Mouse (Mus musculus) intestine, postnatal 0 days (tissue): ENCODE results near the gene Naif1. TPM values are rescaled to one million over a fixed set of nuclear protein-coding genes. Genes with fewer than 3 reads are reported as not detected.
"Not testable (repeated sequence)": the region's sequence is repeated elsewhere in the genome, so short reads cannot be mapped to it uniquely, and the experiment has no call there.

Experiments used
- ATAC-seq: fragments of 200-750 bp; cut with Nextera tagmentation; 2 replicates; pipeline ENCODE4 v1.8.0; 2017; ENCODE audit warnings: mild to moderate bottlenecking, moderate TSS enrichment, moderate library complexity
- H3K27ac ChIP-seq: fragments of 300-500 bp; sonication (generic); 2 replicates; pipeline ENCODE4 v1.5.1; 2014; ENCODE audit warnings: mild to moderate bottlenecking, low read depth, low read length, moderate library complexity
- H3K27me3 ChIP-seq: fragments of 300-500 bp; sonication (generic); replicated peaks from 2 replicates; pipeline ENCODE4 v1.6.1; 2014; ENCODE audit warnings: low read length, mixed read lengths; ENCODE audit not compliant: control insufficient read depth, insufficient read depth
- H3K36me3 ChIP-seq: fragments of 300-500 bp; sonication (generic); 2 replicates; pipeline ENCODE4 v1.6.1; 2014; ENCODE audit warnings: mild to moderate bottlenecking, moderate library complexity; ENCODE audit not compliant: control insufficient read depth, insufficient read depth
- H3K4me1 ChIP-seq: fragments of 300-500 bp; sonication (generic); replicated peaks from 2 replicates; pipeline ENCODE4 v1.6.1; 2014; ENCODE audit warnings: antibody characterized with exemption, low read length, mixed read lengths; ENCODE audit not compliant: control insufficient read depth, insufficient read depth
- H3K4me2 ChIP-seq: fragments of 300-500 bp; sonication (generic); replicated peaks from 2 replicates; pipeline ENCODE4 v1.6.1; 2014; ENCODE audit warnings: low read depth, mild to moderate bottlenecking, moderate library complexity
- H3K4me3 ChIP-seq: fragments of 300-500 bp; sonication (generic); 2 replicates; pipeline ENCODE4 v1.5.1; 2014; ENCODE audit warnings: low read depth, low read length
- H3K9ac ChIP-seq: fragments of 300-500 bp; sonication (generic); 2 replicates; pipeline ENCODE4 v1.6.1; 2014; ENCODE audit warnings: mild to moderate bottlenecking, low read depth, low read length
- H3K9me3 ChIP-seq: fragments of 300-500 bp; sonication (generic); 2 replicates; pipeline ENCODE4 v1.6.1; 2016; ENCODE audit warnings: mixed run types; ENCODE audit not compliant: control insufficient read depth
- CTCF ChIP-seq: sonication (generic); IDR thresholded peaks from 2 replicates; pipeline ENCODE4 v1.5.1; 2016; ENCODE audit warnings: low read depth, mild to moderate bottlenecking, control low read depth, antibody characterized with exemption, moderate library complexity
- WGBS: fragments of 180-500 bp; shearing (Covaris S2); extraction: QIAGEN DNeasy Blood & Tissue Kit; methylation state at CpG from one replicate; pipeline ENCODE4 v1.1.7; 2014; 5-methylcytosine and 5-hydroxymethylcytosine counted together
- polyA plus RNA-seq: library from polyadenylated mRNA; unstranded; fragments of >200 nt; fragmentation: Nextera tagmentation; extraction: Ambion mirVana; gene quantifications from 2 replicates; pipeline ENCODE4 v1.2.1, GENCODE M21; 2015

The Naif1 gene
- polyA plus RNA-seq, 1 experiment from 2014 or later, result 2.9 TPM

DNA sequence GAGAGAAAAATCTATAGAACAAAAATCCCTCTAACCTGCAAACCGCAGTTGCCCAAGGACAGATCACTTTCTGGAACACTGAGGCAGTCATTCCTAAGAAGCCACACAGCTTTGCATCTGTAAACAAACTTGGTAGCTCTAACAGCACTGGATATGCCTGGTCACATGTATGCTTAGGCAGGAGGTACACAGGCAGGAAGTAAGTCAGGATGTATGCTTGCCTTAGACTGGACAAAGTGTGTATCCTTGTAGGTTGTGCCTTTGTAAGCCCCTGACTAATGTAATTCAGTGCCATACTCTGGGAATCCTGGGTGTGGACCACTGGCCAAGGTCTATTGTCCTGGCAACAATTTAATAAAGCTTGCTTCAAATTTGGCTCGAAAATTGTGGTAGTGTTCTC, 13.5 kb downstream of the Naif1 start:
- Histone ChIP-seq H3K9ac (no peak overlapping the region), H3K4me3 (no peak overlapping the region), H3K4me1 (peaks cover 14% of the 10 kb centered on the region; the same call in 1 of the 2 replicates), H3K27ac (peak overlapping the region; percentile 55), H3K9me3 (no peaks in the 10 kb centered on the region), H3K36me3 (no peaks in the 10 kb centered on the region), H3K27me3 (no peaks in the 10 kb centered on the region), H3K4me2 (no peak overlapping the region)
- no peak for TF ChIP-seq CTCF
- WGBS, result 69% methylated on average over 2 of the region's 2 CpGs
- ATAC-seq, result no peak

DNA sequence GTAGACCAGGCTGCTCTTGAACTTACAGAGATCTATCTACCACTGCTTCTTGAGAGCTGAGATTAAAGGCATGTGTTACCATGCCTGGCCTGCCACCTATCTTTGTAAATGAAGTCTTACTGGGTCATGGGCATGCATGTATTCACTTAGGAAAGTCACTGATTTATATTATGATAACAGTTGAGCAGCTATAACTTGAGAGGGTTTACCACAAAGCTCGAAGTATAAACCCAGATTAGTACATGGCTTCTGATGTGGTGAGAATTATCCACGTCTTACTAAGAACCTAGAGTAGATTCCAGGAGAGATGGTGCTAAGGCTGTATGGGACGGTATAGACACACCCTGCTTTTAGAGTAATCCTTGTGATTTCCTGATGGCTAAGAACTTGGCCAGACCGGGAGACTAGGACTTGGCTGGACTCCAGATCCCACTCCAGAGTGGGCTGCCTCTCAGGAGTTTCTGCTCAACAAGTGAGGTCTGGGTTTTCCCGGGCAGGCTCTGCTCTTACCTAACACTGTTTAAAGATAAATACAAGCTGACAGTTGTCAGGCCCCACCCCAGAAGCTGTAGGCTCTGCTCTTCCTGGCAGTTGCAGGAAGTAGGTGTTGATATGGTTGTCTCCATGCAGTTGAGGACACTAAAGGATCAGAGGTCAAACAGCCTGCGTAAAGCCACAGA, 14.1 kb downstream of the Naif1 start:
- peak overlapping the region; percentile 55 for H3K27ac ChIP-seq
- peak; percentile 34 for TF ChIP-seq CTCF
- no peak overlapping the region for H3K9ac ChIP-seq
- peak; percentile 76 for ATAC-seq
- H3K36me3 ChIP-seq, result no peaks in the 10 kb centered on the region
- peaks cover 14% of the 10 kb centered on the region; the same call in 1 of the 2 replicates for H3K4me1 ChIP-seq
- 12% methylated on average over 6 of the region's 6 CpGs for WGBS
- no peak overlapping the region; the same call in 1 of the 2 replicates for H3K4me2 ChIP-seq
- H3K4me3 ChIP-seq, result no peak overlapping the region
- no peaks in the 10 kb centered on the region for H3K9me3 ChIP-seq
- H3K27me3 ChIP-seq, result no peaks in the 10 kb centered on the region

DNA sequence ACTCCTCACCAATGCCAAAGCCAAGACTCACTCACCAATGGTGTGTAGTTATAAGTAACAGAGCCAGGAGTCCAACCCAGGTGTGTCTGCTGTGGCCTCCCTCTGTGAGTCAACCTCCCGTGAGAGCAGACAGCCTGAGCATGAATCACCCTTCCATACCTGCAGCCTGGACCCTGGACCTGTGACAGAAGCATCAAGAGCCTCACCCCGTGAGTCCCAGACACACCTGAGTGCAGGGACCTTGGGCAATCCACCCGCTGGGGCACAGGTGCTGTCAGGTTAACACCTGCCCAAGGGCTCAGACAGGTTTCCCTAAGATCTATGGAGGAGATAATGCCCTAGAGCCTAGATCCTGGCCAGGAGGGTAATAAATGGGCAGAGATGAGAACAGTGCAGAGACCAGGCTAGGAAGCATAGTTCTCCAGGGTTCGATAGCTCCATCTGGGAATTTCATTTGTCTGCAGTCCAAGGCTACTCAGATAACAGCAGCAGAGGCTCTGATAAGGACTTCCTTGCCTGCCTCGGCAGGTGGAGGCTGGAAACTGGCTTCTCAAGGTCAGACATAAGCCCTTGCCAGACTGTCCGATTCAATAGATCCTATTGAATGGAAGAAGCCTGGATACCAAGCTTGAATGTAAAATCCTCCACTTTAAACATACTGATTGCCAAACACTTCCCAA, 20.9 kb downstream of the Naif1 start:
- TF ChIP-seq CTCF, result no peak
- Histone ChIP-seq H3K4me2 (no peak overlapping the region), H3K27ac (peak overlapping the region; percentile 94), H3K4me1 (no peaks in the 10 kb centered on the region), H3K4me3 (no peak overlapping the region), H3K36me3 (no peaks in the 10 kb centered on the region), H3K9me3 (no peaks in the 10 kb centered on the region), H3K9ac (no peak overlapping the region), H3K27me3 (no peaks in the 10 kb centered on the region)
- WGBS, result 37% methylated on average over 6 of the region's 6 CpGs
- ATAC-seq, result peak; percentile 98

DNA sequence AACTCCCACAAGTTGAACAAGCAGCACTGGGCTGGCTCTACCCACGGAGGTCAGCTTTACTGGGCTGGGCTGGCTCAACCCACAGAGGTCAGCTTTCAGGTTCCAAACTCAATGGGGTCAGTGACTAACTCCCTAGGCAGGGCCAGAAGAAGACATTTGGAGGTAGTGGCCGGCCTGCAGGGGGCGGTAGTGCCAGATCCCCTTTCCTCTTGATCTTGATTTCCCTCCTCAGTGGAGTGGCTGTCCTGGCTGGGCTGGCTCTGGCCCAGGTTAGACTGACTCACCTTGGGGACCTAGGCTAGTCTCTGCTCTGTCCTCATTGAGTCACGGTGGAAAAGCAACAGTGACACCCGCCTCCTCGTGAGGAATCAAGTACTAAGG, 21.4 kb downstream of the Naif1 start:
- H3K4me3 ChIP-seq, result no peak overlapping the region
- peak; percentile 32 for ATAC-seq
- H3K9me3 ChIP-seq, result no peaks in the 10 kb centered on the region
- peak overlapping the region; percentile 94 for H3K27ac ChIP-seq
- H3K4me1 ChIP-seq, result no peaks in the 10 kb centered on the region
- peak overlapping the region; percentile 8; the same call in 1 of the 2 replicates for H3K9ac ChIP-seq
- H3K27me3 ChIP-seq, result no peaks in the 10 kb centered on the region
- H3K4me2 ChIP-seq, result no peak overlapping the region
- peak; percentile 71 for TF ChIP-seq CTCF
- H3K36me3 ChIP-seq, result no peaks in the 10 kb centered on the region
- WGBS, result 49% methylated on average over 6 of the region's 6 CpGs

DNA sequence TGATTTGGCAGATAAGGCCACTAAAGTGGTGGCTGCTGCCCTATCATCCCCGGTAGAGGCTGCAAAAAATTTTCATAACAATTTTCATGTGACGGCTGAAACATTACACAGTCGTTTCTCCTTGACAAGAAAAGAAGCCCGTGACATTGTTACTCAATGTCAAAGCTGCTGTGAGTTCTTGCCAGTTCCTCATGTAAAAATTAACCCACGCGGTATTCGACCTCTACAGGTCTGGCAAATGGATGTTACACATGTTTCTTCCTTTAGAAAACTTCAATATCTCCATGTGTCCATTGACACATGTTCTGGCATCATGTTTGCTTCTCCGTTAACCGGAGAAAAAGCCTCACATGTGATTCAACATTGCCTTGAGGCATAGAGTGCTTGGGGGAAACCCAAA, 25.1 kb downstream of the Naif1 start:
- not testable (repeated sequence) for H3K9me3 ChIP-seq, H3K9ac ChIP-seq, H3K4me2 ChIP-seq, H3K4me3 ChIP-seq, H3K27ac ChIP-seq, H3K4me1 ChIP-seq, H3K27me3 ChIP-seq, H3K36me3 ChIP-seq, ATAC-seq
- 88% methylated on average over 3 of the region's 9 CpGs for WGBS

DNA sequence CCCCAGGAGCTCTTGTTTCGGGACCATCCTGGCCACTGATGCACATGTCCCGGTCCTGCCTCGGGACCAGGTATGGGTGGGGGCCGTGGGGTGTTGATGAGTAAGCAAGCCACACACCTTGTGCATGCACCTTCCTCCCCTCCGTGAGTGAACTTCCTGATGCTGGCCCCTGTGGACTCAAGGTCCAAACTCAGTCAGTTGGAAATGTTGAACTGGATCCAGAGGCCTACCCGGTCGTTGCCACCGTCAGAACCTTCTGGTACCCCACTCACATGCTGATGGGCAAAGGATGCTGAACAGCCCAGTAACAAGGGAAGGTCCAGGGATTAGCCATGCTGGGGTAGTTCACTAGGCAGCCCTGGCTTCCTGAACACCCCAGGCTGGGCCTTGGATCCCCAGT, 32.1 kb downstream of the Naif1 start:
- Histone ChIP-seq H3K4me2 (no peak overlapping the region), H3K9ac (no peak overlapping the region), H3K36me3 (no peaks in the 10 kb centered on the region), H3K27ac (no peak overlapping the region), H3K4me1 (peaks cover 4% of the 10 kb centered on the region; the same call in 1 of the 2 replicates), H3K27me3 (no peaks in the 10 kb centered on the region), H3K9me3 (peaks cover 6% of the 10 kb centered on the region; the same call in 1 of the 2 replicates), H3K4me3 (no peak overlapping the region)
- no peak for ATAC-seq
- 65% methylated on average over 8 of the region's 8 CpGs for WGBS
- TF ChIP-seq CTCF, result no peak
